Mouse (Mus musculus) spleen, adult 2 months (tissue): ENCODE measurements around the gene Armcx1.

ENCODE experiments used
- CTCF ChIP-seq: fragments of 200-500 bp; IDR thresholded peaks from 2 replicates; pipeline ENCODE4 v1.5.1; 2011; ENCODE audit warnings: mild to moderate bottlenecking, inconsistent platforms; ENCODE audit not compliant: insufficient read depth, insufficient read length, insufficient replicate concordance; ENCODE audit errors: extremely low read depth
- POLR2A ChIP-seq: fragments of 200-500 bp; IDR thresholded peaks from 2 replicates; pipeline ENCODE4 v1.6.1; 2011; ENCODE audit warnings: low read depth, low read length, inconsistent platforms

DNA sequence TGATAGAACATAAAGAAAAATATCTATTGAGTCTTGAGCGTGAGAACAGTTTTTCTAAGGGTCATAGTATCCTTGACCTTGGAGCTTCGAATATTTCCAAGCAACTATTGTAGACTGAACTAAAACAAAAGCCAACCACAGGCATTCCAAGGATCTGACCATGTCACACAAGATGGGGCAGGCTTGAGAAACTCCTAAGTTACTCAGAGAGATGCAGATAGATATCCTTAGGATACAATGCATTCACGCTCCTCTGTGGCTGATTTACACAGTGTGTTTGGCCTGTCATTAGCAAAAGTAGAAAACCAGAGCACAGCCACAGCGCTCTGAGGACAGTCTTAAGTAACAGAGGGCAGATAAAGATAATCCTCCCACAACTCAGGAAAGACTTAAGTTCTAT is 21.4 kb downstream of the Armcx1 start:
- TF ChIP-seq POLR2A (no peak), CTCF (no peak)
